Mouse (Mus musculus) thymus, adult 2 months (tissue): ENCODE measurements around the gene Cyp4v3.

ENCODE experiments used
- CTCF ChIP-seq: fragments of 200-500 bp; IDR thresholded peaks from 2 replicates; pipeline ENCODE4 v1.5.1; 2012; ENCODE audit warnings: mild to moderate bottlenecking, control low read depth, low read length, moderate library complexity, borderline replicate concordance; ENCODE audit not compliant: control insufficient read depth, poor library complexity, insufficient read depth; ENCODE audit errors: extremely low read depth
- POLR2A ChIP-seq: fragments of 200-500 bp; IDR thresholded peaks from 2 replicates; pipeline ENCODE4 v1.6.1; 2012; ENCODE audit warnings: mild to moderate bottlenecking, low read length, control low read depth, moderate library complexity; ENCODE audit not compliant: control insufficient read depth, poor library complexity, insufficient read depth; ENCODE audit errors: extremely low read depth

DNA sequence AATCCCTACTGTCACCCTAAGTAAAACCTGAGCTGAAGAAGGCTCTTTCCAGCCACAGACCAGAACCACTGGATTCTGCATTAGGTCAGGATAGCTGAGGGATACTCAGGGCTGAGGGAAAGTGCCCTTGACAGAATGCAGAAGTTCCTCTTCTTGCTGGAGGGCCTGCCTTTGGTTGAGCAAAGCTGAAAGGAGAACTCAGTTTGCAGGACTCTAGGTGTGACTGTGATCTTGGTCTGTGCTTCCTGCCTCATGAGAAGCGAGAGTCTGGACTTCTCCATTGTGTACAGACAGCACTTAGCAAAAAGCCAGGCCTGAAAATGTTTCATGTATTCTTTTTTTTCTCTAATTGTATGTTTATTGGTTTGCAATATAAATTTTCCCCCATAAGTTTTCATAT lies 34.1 kb upstream of the Cyp4v3 start:
- no peak for TF ChIP-seq CTCF
- no peak for TF ChIP-seq POLR2A
